Mouse (Mus musculus): Measurements from ENCODE around the gene Cmtm1. TPM values are rescaled to one million over a fixed set of nuclear protein-coding genes. Genes with fewer than 3 reads are reported as not detected.
"Not testable (repeated sequence)": the region's sequence is repeated elsewhere in the genome, so short reads cannot be mapped to it uniquely, and the experiment has no call there.

The Cmtm1 gene
- polyA plus RNA-seq, 1 experiment from 2014 or later, result not detected

DNA sequence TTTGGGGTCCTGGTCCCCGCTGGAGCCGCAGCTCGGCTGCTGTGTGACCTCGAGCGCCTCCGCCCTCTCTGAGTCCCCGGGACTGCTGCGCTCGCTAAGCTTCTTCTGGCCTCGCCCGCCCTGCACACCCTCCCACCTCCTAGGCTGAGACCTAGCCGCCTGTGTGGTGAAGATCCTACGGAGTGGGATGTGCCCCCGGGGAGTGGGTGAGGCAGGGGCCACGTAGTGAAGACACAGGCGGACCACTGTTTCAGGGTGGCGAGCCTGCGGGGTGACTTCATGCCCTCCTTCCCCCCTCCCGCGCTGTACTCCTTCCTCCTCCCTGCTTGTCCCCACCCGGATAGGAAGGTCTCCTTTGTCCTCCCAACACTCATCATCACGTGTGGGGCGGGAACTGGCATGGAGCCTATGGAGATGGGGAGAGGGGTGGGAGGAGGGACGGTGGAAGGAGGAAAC lies 31.2 kb upstream of the Cmtm1 start:
- under 1% methylated on average over 24 of the region's 24 CpGs for WGBS

DNA sequence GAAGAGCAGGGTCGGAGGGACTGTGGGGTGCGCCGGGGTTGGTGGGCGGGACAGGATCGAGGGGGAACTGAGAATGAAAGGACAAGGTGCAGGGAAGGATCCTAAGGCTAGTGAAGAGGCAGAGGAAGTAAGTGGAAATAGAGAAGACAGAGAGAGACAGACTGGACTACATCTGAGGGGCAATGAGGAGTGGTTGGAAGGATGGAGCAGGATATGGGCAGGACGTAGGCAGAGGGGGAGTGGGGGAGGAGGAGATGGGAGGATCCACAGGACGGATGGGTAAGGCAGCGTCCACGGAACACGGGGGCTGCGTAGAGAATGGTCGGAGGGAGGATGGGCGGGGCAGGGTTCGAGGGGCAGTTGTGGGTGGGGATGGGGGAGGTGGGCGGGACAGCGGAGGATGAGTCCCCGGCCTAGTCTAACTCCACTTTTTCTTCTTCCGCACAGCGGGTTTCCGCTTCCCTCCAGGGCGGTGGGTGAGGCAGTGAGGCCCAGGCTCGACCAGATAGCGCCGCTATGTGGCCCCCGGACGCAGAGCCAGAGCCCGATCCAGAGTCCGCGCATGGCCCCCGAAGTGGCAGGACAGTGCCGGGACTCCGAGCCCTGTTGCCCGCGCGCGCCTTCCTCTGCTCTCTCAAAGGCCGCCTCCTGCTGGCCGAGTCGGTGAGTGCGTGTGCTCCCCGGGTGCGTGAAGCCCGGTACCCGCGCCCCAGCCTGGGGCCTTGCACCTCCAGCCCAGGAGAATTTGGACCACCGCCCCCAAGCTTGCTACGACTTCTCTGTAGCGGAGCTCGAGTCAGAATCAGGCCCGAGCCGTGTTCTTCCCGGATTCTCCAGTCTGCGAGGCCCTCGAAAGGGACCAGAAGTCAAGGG lies 30.5 kb upstream of the Cmtm1 start:
- H3K4me2 ChIP-seq, result peak overlapping the region; percentile 89
- peak; percentile 76 for ATAC-seq (replicated peaks; ENCODE audit: insufficient number of reproducible peaks, insufficient read depth, low FRiP score, low read depth)
- no peaks in the 10 kb centered on the region for H3K9me3 ChIP-seq (replicated peaks)
- H3K4me3 ChIP-seq, result peak overlapping the region; percentile 78
- H3K36me3 ChIP-seq, result peaks cover 10% of the 10 kb centered on the region
- under 1% methylated on average over 53 of the region's 54 CpGs for WGBS
- H3K27ac ChIP-seq, result peak overlapping the region; percentile 93
- peak overlapping the region; percentile 87 for H3K9ac ChIP-seq
- H3K27me3 ChIP-seq, result no peaks in the 10 kb centered on the region
- H3K4me1 ChIP-seq (replicated peaks), result peaks cover 35% of the 10 kb centered on the region

More for the DNA sequence above, 31.2 kb upstream of the Cmtm1 start:
- peak overlapping the region; percentile 78 for H3K4me3 ChIP-seq
- H3K36me3 ChIP-seq, result peaks cover 14% of the 10 kb centered on the region
- no peaks in the 10 kb centered on the region for H3K27me3 ChIP-seq
- H3K27ac ChIP-seq, result peak overlapping the region; percentile 93
- peak overlapping the region; percentile 89 for H3K4me2 ChIP-seq
- ATAC-seq (replicated peaks; ENCODE audit: insufficient number of reproducible peaks, insufficient read depth, low FRiP score, low read depth), result peak; percentile 78
- H3K9me3 ChIP-seq (replicated peaks), result no peaks in the 10 kb centered on the region
- H3K9ac ChIP-seq, result peak overlapping the region; percentile 87
- peaks cover 35% of the 10 kb centered on the region for H3K4me1 ChIP-seq (replicated peaks)

DNA sequence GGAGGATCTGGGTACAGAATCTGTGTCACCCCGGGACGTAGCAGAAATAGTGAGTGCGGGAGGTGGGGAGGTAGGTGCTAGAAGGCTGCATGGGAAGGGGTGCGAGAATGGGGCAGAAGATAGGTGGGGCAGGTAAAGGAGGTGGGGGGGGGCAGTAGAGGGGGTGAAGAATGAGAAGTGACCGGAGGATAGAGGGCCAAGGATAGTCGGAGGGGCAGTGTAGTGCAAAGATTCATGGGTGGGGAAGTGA lies 30.0 kb upstream of the Cmtm1 start:
- no peak for ATAC-seq (replicated peaks; ENCODE audit: insufficient number of reproducible peaks, insufficient read depth, low FRiP score, low read depth)
- Histone ChIP-seq H3K9ac (peak overlapping the region; percentile 87), H3K36me3 (peaks cover 4% of the 10 kb centered on the region; the same call in 1 of the 2 replicates), H3K9me3 (replicated peaks) (no peaks in the 10 kb centered on the region), H3K4me2 (peak overlapping the region; percentile 89), H3K27ac (peak overlapping the region; percentile 93), H3K4me1 (replicated peaks) (peaks cover 35% of the 10 kb centered on the region), H3K4me3 (peak overlapping the region; percentile 78), H3K27me3 (no peaks in the 10 kb centered on the region)
- 1% methylated on average over 6 of the region's 6 CpGs for WGBS

DNA sequence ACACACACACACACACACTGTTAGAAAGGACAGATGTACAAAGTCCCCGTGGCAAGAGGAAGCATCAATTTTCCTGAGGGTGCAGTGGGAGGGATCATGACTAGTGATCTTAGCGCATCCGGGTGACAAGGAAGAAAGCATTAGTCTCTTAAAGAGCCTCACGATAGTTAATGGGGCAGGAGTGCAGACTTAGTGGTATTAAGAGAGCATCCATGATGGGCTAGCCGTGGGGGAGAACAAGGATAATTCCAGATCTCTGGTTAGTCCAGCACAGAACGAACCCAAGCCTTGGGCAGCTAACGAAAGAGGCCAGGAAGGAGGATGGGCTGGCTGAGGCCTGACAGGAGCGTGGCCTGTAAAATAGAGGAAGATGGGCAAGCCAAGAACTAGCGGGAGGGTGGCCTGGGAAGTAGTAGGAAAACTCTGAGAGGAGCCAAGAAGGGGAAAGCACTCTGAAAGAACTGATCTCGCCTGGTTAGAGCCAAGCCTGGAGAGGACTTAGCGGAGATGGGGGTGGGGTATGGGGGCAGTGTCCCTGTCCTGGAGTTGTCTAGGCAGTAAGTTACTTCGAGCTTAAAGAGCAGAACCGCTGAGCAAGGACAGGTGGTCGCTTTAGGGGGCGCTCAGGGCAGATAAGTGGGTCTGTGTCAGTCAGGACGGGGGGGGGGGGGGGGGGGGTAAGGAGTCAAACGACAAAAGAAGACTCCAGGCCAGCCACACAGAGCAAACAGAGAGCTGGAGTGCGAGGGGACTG lies 29.5 kb upstream of the Cmtm1 start, which contains the start of gene Cmtm3:
Gene Cmtm3 (plus strand): TSS at position 182 of the 754 bp plus-strand sequence.
- Histone ChIP-seq H3K27me3 (no peaks in the 10 kb centered on the region), H3K4me3 (peak within 1 kb of the TSS; percentile 78), H3K4me2 (peak within 1 kb of the TSS; percentile 89), H3K27ac (peak within 1 kb of the TSS; percentile 93), H3K9me3 (replicated peaks) (no peaks in the 10 kb centered on the region), H3K4me1 (replicated peaks) (peaks cover 33% of the 10 kb centered on the region), H3K36me3 (no peaks in the 10 kb centered on the region), H3K9ac (peak within 1 kb of the TSS; percentile 87)
- no peak for ATAC-seq (replicated peaks; ENCODE audit: insufficient number of reproducible peaks, insufficient read depth, low FRiP score, low read depth)
- WGBS, result 19% methylated on average over 17 of the region's 18 CpGs

DNA sequence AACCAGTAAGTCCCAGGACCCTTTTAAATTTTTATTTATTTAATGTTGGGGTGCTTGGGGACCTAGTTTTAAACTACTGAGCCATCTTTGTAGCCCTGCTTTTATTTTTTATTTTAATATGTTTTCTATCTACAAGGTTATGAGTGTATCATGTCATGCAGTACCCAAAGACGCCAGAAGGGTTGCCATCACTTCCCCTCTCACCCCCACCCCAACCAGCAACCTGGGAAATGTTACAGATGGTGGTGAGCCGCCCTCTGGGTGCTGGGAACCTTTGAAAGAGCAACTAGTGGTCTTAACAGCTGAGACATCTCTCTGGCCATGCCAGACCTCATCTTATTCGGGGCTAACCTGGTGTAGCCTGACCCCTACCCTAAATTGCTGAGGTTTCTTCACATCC lies 27.9 kb upstream of the Cmtm1 start:
- WGBS, result 47% methylated on average over 3 of the region's 3 CpGs
- H3K27me3 ChIP-seq, result no peaks in the 10 kb centered on the region
- ATAC-seq (replicated peaks; ENCODE audit: insufficient number of reproducible peaks, insufficient read depth, low FRiP score, low read depth), result no peak
- no peak overlapping the region for H3K27ac ChIP-seq
- no peaks in the 10 kb centered on the region for H3K9me3 ChIP-seq (replicated peaks)
- no peak overlapping the region for H3K9ac ChIP-seq
- no peak overlapping the region for H3K4me3 ChIP-seq
- H3K36me3 ChIP-seq, result no peaks in the 10 kb centered on the region
- peaks cover 25% of the 10 kb centered on the region for H3K4me1 ChIP-seq (replicated peaks)
- H3K4me2 ChIP-seq, result no peak overlapping the region

DNA sequence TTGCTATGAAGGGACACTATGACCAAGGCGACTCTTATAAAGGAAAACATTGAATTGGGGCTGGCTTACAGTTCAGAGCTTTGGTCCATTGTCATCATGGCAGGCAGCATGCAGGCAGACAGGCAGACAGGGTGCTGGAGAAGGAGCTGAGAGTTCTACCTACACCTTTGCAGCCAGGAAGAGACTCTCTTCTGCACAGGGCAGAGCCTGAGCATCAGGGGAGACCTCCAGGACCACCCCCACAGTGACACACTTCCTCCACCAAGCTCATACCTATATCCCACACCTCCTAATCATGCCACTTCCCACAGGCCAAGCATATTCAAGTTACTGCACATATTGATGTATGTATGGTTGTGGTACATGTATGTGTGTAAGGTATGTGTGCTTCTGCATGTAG lies 26.9 kb upstream of the Cmtm1 start:
- Histone ChIP-seq H3K27ac (no peak overlapping the region), H3K9ac (no peak overlapping the region), H3K4me3 (no peak overlapping the region), H3K27me3 (no peaks in the 10 kb centered on the region), H3K9me3 (replicated peaks) (no peaks in the 10 kb centered on the region), H3K4me2 (no peak overlapping the region), H3K4me1 (replicated peaks) (peaks cover 15% of the 10 kb centered on the region), H3K36me3 (no peaks in the 10 kb centered on the region)
- WGBS, result 74% methylated on average over 1 of the region's 1 CpGs
- ATAC-seq (replicated peaks; ENCODE audit: insufficient number of reproducible peaks, insufficient read depth, low FRiP score, low read depth), result no peak

DNA sequence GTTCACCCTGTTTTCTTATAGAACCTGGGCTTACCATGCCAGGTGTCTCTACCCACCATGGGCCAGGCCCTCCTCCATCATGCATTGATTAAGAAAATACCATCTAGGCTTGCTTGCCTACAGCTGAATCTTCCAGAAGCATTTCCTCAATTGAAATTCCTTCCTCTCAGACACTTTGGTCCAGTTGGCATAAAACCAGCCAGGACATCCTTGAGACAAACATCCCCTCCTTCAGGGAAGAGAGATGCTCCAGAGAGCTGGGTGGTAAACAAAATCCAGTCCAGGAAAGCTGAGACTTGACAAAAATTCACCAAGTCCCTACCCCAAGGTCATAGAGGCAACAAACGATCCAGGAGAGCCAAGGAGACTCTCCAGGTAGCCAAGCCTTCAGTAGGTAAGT lies 24.3 kb upstream of the Cmtm1 start:
- no peak for ATAC-seq (replicated peaks; ENCODE audit: insufficient number of reproducible peaks, insufficient read depth, low FRiP score, low read depth)
- no peak overlapping the region for H3K4me2 ChIP-seq

DNA sequence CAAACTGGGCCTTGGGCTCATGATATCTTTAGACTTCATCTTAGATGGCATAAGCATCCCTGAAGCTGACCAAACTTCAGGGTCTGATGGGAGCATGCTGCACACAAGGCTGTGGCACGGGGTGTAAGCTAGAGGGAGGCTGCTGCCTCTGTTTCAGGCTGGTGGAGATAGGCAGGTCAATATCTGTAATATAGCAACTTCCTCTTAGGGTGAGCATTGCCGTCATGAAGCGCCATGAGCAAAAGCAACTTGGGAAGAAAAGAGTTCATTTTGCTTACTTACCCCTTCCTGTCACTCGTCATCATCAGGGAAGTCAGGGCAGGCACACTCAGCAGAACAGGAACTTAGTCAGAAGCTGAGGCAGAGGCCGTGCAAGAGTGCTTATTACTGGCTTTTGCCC lies 23.8 kb upstream of the Cmtm1 start:
- Histone ChIP-seq H3K27me3 (no peaks in the 10 kb centered on the region; the same call in 1 of the 2 replicates), H3K4me2 (no peak overlapping the region), H3K27ac (no peak overlapping the region), H3K4me3 (no peak overlapping the region), H3K9ac (no peak overlapping the region), H3K36me3 (no peaks in the 10 kb centered on the region), H3K4me1 (replicated peaks) (no peaks in the 10 kb centered on the region), H3K9me3 (replicated peaks) (no peaks in the 10 kb centered on the region)
- no peak for ATAC-seq (replicated peaks; ENCODE audit: insufficient number of reproducible peaks, insufficient read depth, low FRiP score, low read depth)
- WGBS, result 68% methylated on average over 5 of the region's 5 CpGs

More for the DNA sequence above, 24.3 kb upstream of the Cmtm1 start:
- no peak overlapping the region for H3K4me3 ChIP-seq
- no peak overlapping the region for H3K27ac ChIP-seq
- no peaks in the 10 kb centered on the region for H3K4me1 ChIP-seq (replicated peaks)
- H3K9me3 ChIP-seq (replicated peaks), result no peaks in the 10 kb centered on the region
- H3K36me3 ChIP-seq, result no peaks in the 10 kb centered on the region
- 72% methylated on average over 1 of the region's 1 CpGs for WGBS
- H3K27me3 ChIP-seq, result no peaks in the 10 kb centered on the region; the same call in 1 of the 2 replicates
- H3K9ac ChIP-seq, result no peak overlapping the region

DNA sequence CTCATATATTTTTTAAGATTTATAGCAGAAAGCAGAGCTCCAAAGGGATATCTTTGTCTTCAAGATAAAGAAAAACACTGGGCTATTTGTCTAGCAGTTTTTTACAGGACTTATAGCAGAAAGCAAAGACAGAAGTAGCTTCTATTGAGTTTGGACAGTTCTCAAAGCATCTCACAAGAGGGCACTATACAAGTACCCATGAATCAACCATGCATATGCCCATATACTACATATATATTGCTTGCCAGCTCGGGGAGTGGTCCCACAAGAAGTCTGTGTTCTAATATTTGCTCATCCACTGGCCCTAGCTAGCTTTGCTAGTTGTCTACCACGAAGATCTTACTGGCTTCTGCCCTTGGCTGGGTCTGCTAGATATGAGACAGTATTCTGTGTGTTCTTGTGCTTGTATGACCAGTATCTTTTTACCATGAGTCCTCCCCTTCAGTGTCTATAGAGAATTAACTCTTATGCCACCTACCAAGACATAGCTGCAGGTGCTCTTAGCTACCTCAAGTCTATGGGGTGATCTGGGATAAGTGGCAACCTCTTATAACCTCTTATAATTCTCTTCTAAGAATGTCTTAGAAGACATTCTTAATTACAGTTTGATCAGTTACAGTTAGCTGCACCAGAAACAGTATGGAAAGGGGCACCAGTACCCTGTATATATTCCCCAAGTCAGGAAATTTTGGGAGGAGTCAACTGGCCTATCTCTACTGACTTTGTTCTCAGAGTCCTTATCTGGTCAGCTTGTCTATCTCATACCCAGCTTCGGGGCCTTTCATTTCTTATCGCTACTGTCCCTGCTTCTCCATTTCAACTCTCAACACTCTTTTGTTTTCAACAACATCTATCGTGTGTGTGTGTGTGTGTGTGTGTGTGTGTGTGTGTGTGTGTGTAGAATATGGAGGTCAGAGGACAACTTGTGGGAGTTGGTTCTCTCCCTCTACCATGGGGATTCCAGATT lies 23.0 kb upstream of the Cmtm1 start:
- H3K4me1 ChIP-seq (replicated peaks), result no peaks in the 10 kb centered on the region
- H3K9ac ChIP-seq, result no peak overlapping the region
- H3K4me3 ChIP-seq, result no peak overlapping the region
- no peak overlapping the region for H3K4me2 ChIP-seq
- no peaks in the 10 kb centered on the region; the same call in 1 of the 2 replicates for H3K27me3 ChIP-seq
- no peaks in the 10 kb centered on the region for H3K9me3 ChIP-seq (replicated peaks)
- WGBS, result 47% methylated on average over 5 of the region's 5 CpGs
- no peak for ATAC-seq (replicated peaks; ENCODE audit: insufficient number of reproducible peaks, insufficient read depth, low FRiP score, low read depth)
- H3K27ac ChIP-seq, result no peak overlapping the region
- no peaks in the 10 kb centered on the region for H3K36me3 ChIP-seq

DNA sequence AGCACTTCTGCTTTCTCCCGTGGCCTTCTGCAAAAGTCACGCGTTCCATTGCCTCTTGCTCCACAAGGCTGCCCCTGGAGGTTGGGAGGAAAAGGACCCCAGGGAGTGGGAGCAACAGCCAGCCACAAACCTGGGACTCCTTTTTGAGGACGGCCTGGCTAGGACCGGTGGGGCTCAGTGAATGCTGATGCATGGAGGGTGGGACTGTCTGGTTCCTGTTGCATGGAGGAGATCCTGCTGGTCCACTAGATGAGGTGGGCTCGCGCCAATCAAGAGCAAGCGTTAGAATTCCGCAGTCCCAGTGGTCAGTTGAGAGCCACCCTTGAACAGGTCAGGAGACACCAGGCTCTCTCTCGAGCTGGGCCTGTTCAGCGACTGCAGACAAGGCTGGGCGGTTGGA lies 12.0 kb upstream of the Cmtm1 start, which contains the start of gene Cmtm2b:
Gene Cmtm2b (plus strand): TSS at position 301 of the 400 bp plus-strand sequence.
- H3K4me2 ChIP-seq; H3K9ac ChIP-seq; ATAC-seq (replicated peaks; ENCODE audit: insufficient number of reproducible peaks, insufficient read depth, low FRiP score, low read depth); H3K9me3 ChIP-seq (replicated peaks); H3K36me3 ChIP-seq; H3K27ac ChIP-seq; H3K4me1 ChIP-seq (replicated peaks); H3K27me3 ChIP-seq; H3K4me3 ChIP-seq: not testable (repeated sequence)
- WGBS, result 78% methylated on average over 12 of the region's 12 CpGs

DNA sequence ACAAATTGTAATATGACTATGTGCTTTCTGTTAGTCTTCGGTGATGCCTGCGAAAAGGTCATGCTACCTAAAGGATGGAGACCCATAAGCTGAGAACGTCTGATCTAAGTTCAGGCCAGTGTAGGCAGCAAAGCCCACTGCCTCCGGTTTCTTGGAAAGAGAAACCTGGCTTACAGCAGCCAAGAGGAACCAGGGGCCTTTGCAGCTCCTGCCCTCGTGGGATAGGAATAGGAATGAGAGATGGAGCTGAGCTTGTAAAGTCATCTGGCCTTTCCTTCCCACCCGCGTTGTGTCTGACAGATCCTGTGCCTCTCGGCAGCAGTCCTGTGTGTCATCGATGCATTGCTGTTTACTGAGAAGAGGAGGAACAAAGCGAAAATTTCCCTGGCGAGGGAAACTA lies 11.3 kb upstream of the Cmtm1 start, which contains the start of gene Gm11020:
Gene Gm11020 (plus strand): TSS at position 301 of the 400 bp plus-strand sequence.
- H3K4me2 ChIP-seq; H3K4me1 ChIP-seq (replicated peaks); H3K27ac ChIP-seq; H3K27me3 ChIP-seq; H3K9ac ChIP-seq; H3K9me3 ChIP-seq (replicated peaks); ATAC-seq (replicated peaks; ENCODE audit: insufficient number of reproducible peaks, insufficient read depth, low FRiP score, low read depth); H3K36me3 ChIP-seq; H3K4me3 ChIP-seq: not testable (repeated sequence)
- 79% methylated on average over 11 of the region's 11 CpGs for WGBS

All from heart, embryonic 15.5 days (tissue).